Mouse (Mus musculus): ENCODE data around the gene Cmip. TPM values are rescaled to one million over a fixed set of nuclear protein-coding genes. Genes with fewer than 3 reads are reported as not detected.
A peak's percentile ranks its signal among the peaks of the same experiment; 100 is the strongest.

The Cmip gene
- polyA plus RNA-seq, 1 experiment: 17.3 TPM

DNA sequence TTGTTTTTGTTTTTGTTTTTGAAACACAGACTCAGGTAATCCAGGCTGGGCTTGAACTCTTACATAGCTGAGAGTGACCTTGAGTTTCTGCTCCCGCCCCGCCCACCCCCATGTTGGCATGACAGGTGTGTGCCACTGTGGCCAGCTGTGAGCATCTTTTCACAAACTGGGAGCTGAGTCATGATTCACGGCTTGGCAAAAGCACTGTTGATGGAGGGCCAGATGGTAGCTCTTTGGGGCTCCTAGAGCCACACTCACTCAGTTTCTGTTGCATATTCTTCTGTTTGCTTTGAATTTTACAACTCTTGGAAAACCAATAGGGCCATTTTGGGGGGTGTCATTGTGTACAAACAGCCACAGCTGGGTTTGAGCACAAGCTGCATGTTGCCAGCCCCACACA is 149.2 kb downstream of the Cmip start:
- Histone ChIP-seq H3K79me2 (ENCODE audit: control insufficient read depth, insufficient read depth) (no peaks in the 10 kb centered on the region), H3K27me3 (ENCODE audit: control insufficient read depth, insufficient read depth, insufficient read length) (no peaks in the 10 kb centered on the region), H3K79me3 (ENCODE audit: low read depth) (peaks cover 2% of the 10 kb centered on the region), H3K4me3 (ENCODE audit: insufficient read depth, poor library complexity, severe bottlenecking) (no peak overlapping the region), H3ac (ENCODE audit: control insufficient read depth, insufficient read length, low read depth) (no peak overlapping the region), H3K36me3 (ENCODE audit: control insufficient read depth, insufficient read depth) (no peaks in the 10 kb centered on the region)
- TF ChIP-seq CEBPB (IDR thresholded peaks at IDR 0.05; ENCODE audit: low read depth) (no peak), CTCF (IDR thresholded peaks at IDR 0.05; ENCODE audit: control insufficient read depth, insufficient read depth, insufficient read length) (no peak), MAX (IDR thresholded peaks at IDR 0.05) (no peak), FOSL1 (IDR thresholded peaks at IDR 0.05; ENCODE audit: insufficient read depth, low read length, poor library complexity, severe bottlenecking) (no peak), MYOG (IDR thresholded peaks at IDR 0.05; ENCODE audit: control insufficient read depth, extremely low read depth, insufficient read length) (no peak), USF1 (IDR thresholded peaks at IDR 0.05; ENCODE audit: low read depth) (no peak), MYOD1 (IDR thresholded peaks at IDR 0.05; ENCODE audit: control insufficient read depth, insufficient read length, low read depth) (peak; percentile 32)

DNA sequence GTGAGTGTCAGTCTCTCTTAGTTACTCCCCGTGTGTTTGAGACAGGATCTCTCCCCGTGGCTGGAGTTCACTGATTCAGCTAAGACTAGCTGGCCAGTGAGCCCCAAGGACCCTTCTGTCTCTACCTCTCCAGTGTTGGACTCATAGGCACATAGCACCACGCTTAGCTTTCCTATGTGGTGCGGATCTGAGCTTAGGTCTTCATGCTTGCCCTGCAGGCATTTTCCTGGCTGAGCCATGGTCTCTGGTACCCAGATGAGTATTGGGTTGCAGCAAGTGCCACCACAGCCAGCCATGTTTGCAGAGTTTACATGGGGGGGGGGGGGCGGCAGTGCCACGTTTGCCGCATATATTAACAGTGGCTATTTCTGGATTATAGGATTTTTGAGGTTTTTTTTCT is 151.8 kb downstream of the Cmip start:
- TF ChIP-seq CEBPB (IDR thresholded peaks at IDR 0.05; ENCODE audit: low read depth) (no peak), FOSL1 (IDR thresholded peaks at IDR 0.05; ENCODE audit: insufficient read depth, low read length, poor library complexity, severe bottlenecking) (no peak), CTCF (IDR thresholded peaks at IDR 0.05; ENCODE audit: control insufficient read depth, insufficient read depth, insufficient read length) (no peak)
- no peaks in the 10 kb centered on the region for H3K79me2 ChIP-seq (ENCODE audit: control insufficient read depth, insufficient read depth)

DNA sequence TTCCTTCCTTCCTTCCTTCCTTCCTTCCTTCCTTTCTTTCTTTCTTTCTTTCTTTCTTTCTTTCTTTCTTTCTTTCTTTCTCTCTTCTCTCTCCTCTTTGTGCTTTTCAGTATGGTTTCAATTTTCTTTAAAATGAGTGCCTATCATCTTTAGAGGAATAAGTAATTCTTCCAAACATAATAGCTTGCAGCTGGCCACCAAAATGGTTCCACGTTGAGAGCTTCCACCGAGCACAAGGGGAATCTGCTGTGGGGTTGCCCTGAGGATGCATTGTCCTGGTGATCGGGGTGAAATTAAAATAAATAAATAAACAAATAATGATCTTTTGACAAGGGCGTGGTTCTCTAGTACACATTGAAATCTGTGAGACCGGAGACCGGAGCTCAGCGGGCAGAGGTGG is 152.2 kb downstream of the Cmip start:
- TF ChIP-seq MYOG (IDR thresholded peaks at IDR 0.05; ENCODE audit: control insufficient read depth, extremely low read depth, insufficient read length): no peak
- TF ChIP-seq USF1 (IDR thresholded peaks at IDR 0.05; ENCODE audit: low read depth): no peak
- no peak for TF ChIP-seq MYOD1 (IDR thresholded peaks at IDR 0.05; ENCODE audit: control insufficient read depth, insufficient read length, low read depth)
- TF ChIP-seq CEBPB (IDR thresholded peaks at IDR 0.05; ENCODE audit: low read depth): no peak
- no peak for TF ChIP-seq MAX (IDR thresholded peaks at IDR 0.05)
- no peak for TF ChIP-seq FOSL1 (IDR thresholded peaks at IDR 0.05; ENCODE audit: insufficient read depth, low read length, poor library complexity, severe bottlenecking)
- no peak for TF ChIP-seq CTCF (IDR thresholded peaks at IDR 0.05; ENCODE audit: control insufficient read depth, insufficient read depth, insufficient read length)
- Histone ChIP-seq H3K79me3 (ENCODE audit: low read depth) (no peaks in the 10 kb centered on the region), H3K36me3 (ENCODE audit: control insufficient read depth, insufficient read depth) (no peaks in the 10 kb centered on the region), H3K4me3 (ENCODE audit: insufficient read depth, poor library complexity, severe bottlenecking) (no peak overlapping the region), H3K27me3 (ENCODE audit: control insufficient read depth, insufficient read depth, insufficient read length) (no peaks in the 10 kb centered on the region), H3ac (ENCODE audit: control insufficient read depth, insufficient read length, low read depth) (no peak overlapping the region), H3K79me2 (ENCODE audit: control insufficient read depth, insufficient read depth) (no peaks in the 10 kb centered on the region)

More for the DNA sequence above, 151.8 kb downstream of the Cmip start:
- Histone ChIP-seq H3K4me3 (ENCODE audit: insufficient read depth, poor library complexity, severe bottlenecking) (no peak overlapping the region), H3K27me3 (ENCODE audit: control insufficient read depth, insufficient read depth, insufficient read length) (no peaks in the 10 kb centered on the region), H3K79me3 (ENCODE audit: low read depth) (no peaks in the 10 kb centered on the region), H3ac (ENCODE audit: control insufficient read depth, insufficient read length, low read depth) (no peak overlapping the region), H3K36me3 (ENCODE audit: control insufficient read depth, insufficient read depth) (no peaks in the 10 kb centered on the region)

DNA sequence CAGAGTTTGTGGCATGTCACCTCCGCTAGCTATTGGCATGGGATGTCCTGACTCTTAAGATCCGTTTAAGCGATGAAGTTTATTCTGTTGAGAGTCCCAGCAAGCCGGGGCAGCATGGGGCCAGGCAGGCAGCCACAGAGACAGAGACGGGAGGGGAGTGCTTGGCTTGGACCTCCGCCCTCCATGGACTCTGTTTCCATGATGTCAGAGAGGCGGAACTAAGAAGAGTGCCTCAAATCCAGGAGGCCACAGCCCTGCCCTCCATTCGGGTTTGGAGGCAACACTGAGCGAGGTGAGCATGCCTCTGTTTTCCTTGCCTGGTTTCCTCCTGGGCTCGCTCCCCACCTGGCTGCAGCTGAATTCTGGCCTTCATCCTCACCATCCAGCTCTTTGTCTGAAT is 153.5 kb downstream of the Cmip start:
- no peak for TF ChIP-seq MYOG (IDR thresholded peaks at IDR 0.05; ENCODE audit: control insufficient read depth, extremely low read depth, insufficient read length)
- Histone ChIP-seq H3K4me3 (ENCODE audit: insufficient read depth, poor library complexity, severe bottlenecking) (no peak overlapping the region), H3K36me3 (ENCODE audit: control insufficient read depth, insufficient read depth) (no peaks in the 10 kb centered on the region), H3K79me3 (ENCODE audit: low read depth) (no peaks in the 10 kb centered on the region), H3K79me2 (ENCODE audit: control insufficient read depth, insufficient read depth) (no peaks in the 10 kb centered on the region), H3K27me3 (ENCODE audit: control insufficient read depth, insufficient read depth, insufficient read length) (no peaks in the 10 kb centered on the region), H3ac (ENCODE audit: control insufficient read depth, insufficient read length, low read depth) (no peak overlapping the region)

DNA sequence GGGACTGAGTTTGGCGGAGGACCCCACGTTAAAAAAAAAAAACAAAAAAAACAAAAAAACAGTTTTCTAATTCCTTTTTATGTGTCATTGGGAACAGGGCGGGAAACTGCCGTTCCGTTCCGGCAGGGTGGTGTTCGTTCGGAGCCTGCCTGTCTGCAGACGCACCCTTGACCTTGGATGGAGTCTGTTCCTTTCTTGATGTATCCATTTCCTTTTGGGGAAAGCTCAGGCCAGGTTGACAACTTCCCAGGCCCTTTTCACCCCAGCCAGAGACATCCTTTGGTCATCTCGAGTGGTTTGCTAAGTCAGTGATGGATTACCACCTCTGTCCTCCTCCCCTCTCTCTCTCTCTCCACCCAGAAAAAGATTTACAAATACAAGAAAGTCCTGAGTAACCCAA is 154.0 kb downstream of the Cmip start:
- no peaks in the 10 kb centered on the region for H3K27me3 ChIP-seq (ENCODE audit: control insufficient read depth, insufficient read depth, insufficient read length)
- TF ChIP-seq CEBPB (IDR thresholded peaks at IDR 0.05; ENCODE audit: low read depth) (no peak), CTCF (IDR thresholded peaks at IDR 0.05; ENCODE audit: control insufficient read depth, insufficient read depth, insufficient read length) (no peak), USF1 (IDR thresholded peaks at IDR 0.05; ENCODE audit: low read depth) (no peak), FOSL1 (IDR thresholded peaks at IDR 0.05; ENCODE audit: insufficient read depth, low read length, poor library complexity, severe bottlenecking) (no peak), MYOD1 (IDR thresholded peaks at IDR 0.05; ENCODE audit: control insufficient read depth, insufficient read length, low read depth) (no peak), MYOG (IDR thresholded peaks at IDR 0.05; ENCODE audit: control insufficient read depth, extremely low read depth, insufficient read length) (no peak), MAX (IDR thresholded peaks at IDR 0.05) (no peak)
- H3K79me3 ChIP-seq (ENCODE audit: low read depth): no peaks in the 10 kb centered on the region
- H3K4me3 ChIP-seq (ENCODE audit: insufficient read depth, poor library complexity, severe bottlenecking): no peak overlapping the region
- H3ac ChIP-seq (ENCODE audit: control insufficient read depth, insufficient read length, low read depth): no peak overlapping the region
- no peaks in the 10 kb centered on the region for H3K79me2 ChIP-seq (ENCODE audit: control insufficient read depth, insufficient read depth)
- H3K36me3 ChIP-seq (ENCODE audit: control insufficient read depth, insufficient read depth): no peaks in the 10 kb centered on the region

DNA sequence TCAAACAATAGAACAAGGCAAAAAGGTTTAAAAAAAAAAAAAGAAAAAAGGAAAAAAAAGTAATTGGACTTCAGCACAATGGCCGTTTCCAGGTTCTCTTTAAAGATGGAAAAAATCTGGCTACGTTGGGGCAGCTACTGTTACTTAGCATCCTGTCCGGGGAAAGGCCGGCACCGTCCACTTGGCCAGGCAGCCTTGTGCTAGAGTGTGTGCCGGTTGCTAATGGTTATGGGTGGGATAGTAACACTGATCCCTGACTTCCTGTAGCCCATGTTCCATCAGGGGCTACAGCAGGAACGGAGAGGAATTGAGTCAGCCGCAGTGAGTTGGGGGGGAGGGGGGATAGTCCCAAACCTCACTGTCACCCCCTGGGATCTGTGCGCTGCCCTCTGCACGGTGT is 155.4 kb downstream of the Cmip start:
- Histone ChIP-seq H3ac (ENCODE audit: control insufficient read depth, insufficient read length, low read depth) (no peak overlapping the region), H3K36me3 (ENCODE audit: control insufficient read depth, insufficient read depth) (no peaks in the 10 kb centered on the region), H3K27me3 (ENCODE audit: control insufficient read depth, insufficient read depth, insufficient read length) (no peaks in the 10 kb centered on the region), H3K4me3 (ENCODE audit: insufficient read depth, poor library complexity, severe bottlenecking) (no peak overlapping the region), H3K79me3 (ENCODE audit: low read depth) (no peaks in the 10 kb centered on the region), H3K79me2 (ENCODE audit: control insufficient read depth, insufficient read depth) (no peaks in the 10 kb centered on the region)
- TF ChIP-seq MYOG (IDR thresholded peaks at IDR 0.05; ENCODE audit: control insufficient read depth, extremely low read depth, insufficient read length): no peak
- no peak for TF ChIP-seq FOSL1 (IDR thresholded peaks at IDR 0.05; ENCODE audit: insufficient read depth, low read length, poor library complexity, severe bottlenecking)
- no peak for TF ChIP-seq CTCF (IDR thresholded peaks at IDR 0.05; ENCODE audit: control insufficient read depth, insufficient read depth, insufficient read length)
- TF ChIP-seq MAX (IDR thresholded peaks at IDR 0.05): no peak
- TF ChIP-seq CEBPB (IDR thresholded peaks at IDR 0.05; ENCODE audit: low read depth): no peak
- no peak for TF ChIP-seq USF1 (IDR thresholded peaks at IDR 0.05; ENCODE audit: low read depth)
- TF ChIP-seq MYOD1 (IDR thresholded peaks at IDR 0.05; ENCODE audit: control insufficient read depth, insufficient read length, low read depth): no peak

All from C2C12 (cell line).